Mouse (Mus musculus) cerebellum, postnatal 14 days (tissue): ENCODE data around the gene Faim2.

Source experiments
- DNase-seq, 2 experiments: peaks; one replicate each; pipeline ENCODE4 v3.0.0; 2021; ENCODE audit warnings: mixed read lengths in 2 of 2

Gene Faim2

GRCm38 (mm10) chr15:99505324-99506095 lies 22.5 kb downstream of the Faim2 start:
- no peak for DNase-seq

GRCm38 (mm10) chr15:99503256-99503655 lies 24.7 kb downstream of the Faim2 start:
- no peak for DNase-seq

- DNase-seq: no peak
Observed at GRCm38 (mm10) chr15:99502311-99502831, 25.6 kb downstream of the Faim2 start.

GRCm38 (mm10) chr15:99501292-99502260 lies 26.4 kb downstream of the Faim2 start:
- DNase-seq: peak in 1 of 2 experiments; percentile 39

GRCm38 (mm10) chr15:99500320-99500719 lies 27.6 kb downstream of the Faim2 start:
- no peak for DNase-seq

GRCm38 (mm10) chr15:99499726-99500125 lies 28.2 kb downstream of the Faim2 start:
- no peak for DNase-seq

- DNase-seq: peak in 1 of 2 experiments; percentile 37
Observed at GRCm38 (mm10) chr15:99498781-99499180, 29.2 kb downstream of the Faim2 start.

GRCm38 (mm10) chr15:99498356-99498755 lies 29.6 kb downstream of the Faim2 start:
- no peak for DNase-seq

GRCm38 (mm10) chr15:99497527-99498242 lies 30.3 kb downstream of the Faim2 start:
- DNase-seq: peak; percentile 83 to 88

GRCm38 (mm10) chr15:99497061-99497460 lies 30.9 kb downstream of the Faim2 start:
- peak; percentile 83 to 85 for DNase-seq

GRCm38 (mm10) chr15:99484745-99485144 lies 43.2 kb downstream of the Faim2 start:
- DNase-seq: no peak

GRCm38 (mm10) chr15:99475814-99476213 lies 52.2 kb downstream of the Faim2 start:
- DNase-seq: no peak

- peak; percentile 93 for DNase-seq
Observed at GRCm38 (mm10) chr15:99474576-99474926, 53.4 kb downstream of the Faim2 start, which contains the start of gene Bcdin3d. TSS of gene Bcdin3d (minus strand) at chr15:99474730.

- DNase-seq: peak; percentile 62 to 69
Observed at GRCm38 (mm10) chr15:99473801-99474575, 54.0 kb downstream of the Faim2 start.

GRCm38 (mm10) chr15:99472972-99473371 lies 55.0 kb downstream of the Faim2 start:
- DNase-seq: no peak

- DNase-seq: no peak
Observed at GRCm38 (mm10) chr15:99471677-99472063, 56.3 kb downstream of the Faim2 start.

- peak; percentile 82 for DNase-seq
Observed at GRCm38 (mm10) chr15:99470971-99471676, 56.8 kb downstream of the Faim2 start.

- peak; percentile 79 to 80 for DNase-seq
Observed at GRCm38 (mm10) chr15:99470224-99470761, 57.7 kb downstream of the Faim2 start.

- DNase-seq: peak; percentile 33 to 42
Observed at GRCm38 (mm10) chr15:99469736-99470135, 58.2 kb downstream of the Faim2 start.

- peak; percentile 93 to 96 for DNase-seq
Observed at GRCm38 (mm10) chr15:99469067-99469466, 58.9 kb downstream of the Faim2 start.

GRCm38 (mm10) chr15:99463194-99463593 lies 64.8 kb downstream of the Faim2 start:
- no peak for DNase-seq
